Comparison of ENCODE assay signal across 8 mouse cellular contexts in the genomic region with DNA sequence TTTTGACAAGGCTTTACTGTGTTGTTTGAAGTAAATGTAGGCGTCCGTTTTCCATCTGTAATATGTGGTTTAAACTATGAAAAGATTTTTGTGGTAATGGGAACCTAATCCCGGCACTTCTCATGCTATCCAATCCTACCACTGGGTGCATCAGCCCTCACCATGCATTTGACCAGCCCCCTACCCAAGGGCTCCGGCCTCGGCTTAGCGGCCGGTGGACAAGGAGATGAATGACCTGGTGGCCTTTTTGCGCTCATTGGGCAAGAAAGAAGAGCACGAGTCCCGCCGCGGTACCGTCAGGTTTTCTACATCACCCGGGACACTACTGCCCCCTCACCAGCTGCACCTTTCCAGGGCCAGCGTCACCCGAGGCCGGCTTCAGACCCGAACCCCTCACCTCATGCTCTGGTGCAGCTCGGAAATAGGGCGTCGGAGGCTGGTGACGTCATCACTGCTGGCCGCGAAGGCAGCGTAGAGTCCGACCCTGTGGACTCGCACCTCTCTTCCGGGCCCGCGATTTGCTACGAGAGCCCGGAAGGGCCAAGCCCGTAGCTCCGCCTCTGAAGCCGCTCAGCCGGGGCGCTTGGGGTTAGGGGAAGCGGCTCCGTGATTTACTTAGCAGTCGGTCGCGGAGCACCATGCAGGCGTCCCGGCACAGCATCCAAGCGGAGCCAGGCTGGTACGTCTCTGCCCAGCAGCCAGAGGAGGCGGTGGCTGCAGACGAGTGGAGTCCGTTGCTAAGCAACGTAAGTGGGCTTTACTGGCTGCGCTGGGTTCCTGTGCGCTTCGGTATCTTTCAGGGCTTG. TPM values are rescaled to one million over a fixed set of nuclear protein-coding genes. Genes with fewer than 3 reads are reported as not detected.
DNase-seq lines count a peak whose midpoint lies in the region; ATAC-seq lines count a peak whose summit lies in the region.

Gene Trmt5 (minus strand): TSS at position 424 of the 806 bp plus-strand sequence.
Gene Slc38a6 (plus strand): TSS at position 493 of the 806 bp plus-strand sequence.

- H3K9ac ChIP-seq in hindbrain, embryonic 11.5 days (ENCODE audit: low read depth, low read length): peak within 1 kb of the TSS; percentile 70

- H3K4me1 ChIP-seq in hindbrain, embryonic 11.5 days (replicated peaks; ENCODE audit: control insufficient read depth, insufficient read depth, low read length): no peaks in the 10 kb centered on the region

- H3K4me2 ChIP-seq in hindbrain, embryonic 11.5 days (replicated peaks; ENCODE audit: low read depth, low read length): peak within 1 kb of the TSS; percentile 42

- peak; percentile 95 for ATAC-seq in frontal cortex, adult (ENCODE audit: low TSS enrichment)
- ATAC-seq in hindbrain, embryonic 11.5 days (ENCODE audit: low FRiP score): peak; percentile 98

- H3K4me3 ChIP-seq in hindbrain, embryonic 11.5 days (ENCODE audit: low read depth, low read length): peak within 1 kb of the TSS; percentile 61

- H3K9me3 ChIP-seq in hindbrain, embryonic 11.5 days (ENCODE audit: control insufficient read depth, low read length): no peaks in the 10 kb centered on the region

- 0 out of 2 replicates have a peak, but pooled peaks cover 2% of the 10 kb centered on the region for H3K36me3 ChIP-seq in hindbrain, embryonic 11.5 days (ENCODE audit: control insufficient read depth, insufficient read depth, low read length)

- DNase-seq in MEL-GATA-1-ER (ENCODE audit: extremely low read depth, low read depth): peak; percentile 86
- peak; percentile 87 for DNase-seq in cerebellum, adult 8-10 months
- peak; percentile 94 for DNase-seq in hindbrain, embryonic 11.5 days (ENCODE audit: low spot score)
- DNase-seq in layer of hippocampus, postnatal 10 days (ENCODE audit: low spot score in 2 of 2): peak; percentile 88 to 90
- DNase-seq in lung, postnatal 10 days: peak; percentile 95
- peak; percentile 91 for DNase-seq in ovary, postnatal 36 days (ENCODE audit: low spot score)
- peak; percentile 89 for DNase-seq in thymus, postnatal 25 days

- H3K27me3 ChIP-seq in hindbrain, embryonic 11.5 days (ENCODE audit: control insufficient read depth, insufficient read depth, low read length): no peaks in the 10 kb centered on the region

- under 1% methylated on average over 53 of the region's 53 CpGs for WGBS in hindbrain, embryonic 11.5 days

- H3K27ac ChIP-seq in hindbrain, embryonic 11.5 days (ENCODE audit: low read depth, low read length): peak within 1 kb of the TSS; percentile 81

RNA-seq across cellular contexts. Expression of gene Trmt5, which starts in this region (rescaled TPM):
- 19.2 and 22.3 TPM in 2 replicates for polyA plus RNA-seq in hindbrain, embryonic 11.5 days (2014; fragmentation: Nextera tagmentation; extraction: Ambion mirVana)
- total RNA-seq in layer of hippocampus, postnatal 10 days (2021): 10 to 100 TPM; 10.8 to 13.1 TPM

RNA-seq across cellular contexts. Expression of gene Slc38a6, which starts in this region (rescaled TPM):
- 9.4 and 16.8 TPM in 2 replicates for polyA plus RNA-seq in hindbrain, embryonic 11.5 days (2014; fragmentation: Nextera tagmentation; extraction: Ambion mirVana)
- 10 to 100 TPM; 11.7 to 18.6 TPM for total RNA-seq in layer of hippocampus, postnatal 10 days (2021)

Comparison
In these comparisons a context has a peak if more than half of its experiments do, and no peak if none do; other contexts are left out.
1. Peak in every context shown above with its lines: DNase-seq, ATAC-seq, H3K4me3 ChIP-seq and H3K27ac ChIP-seq.